Mouse (Mus musculus) layer of hippocampus, adult 9-10 months (tissue): Measurements from ENCODE around the gene Dnajc9.

ENCODE experiments used
- DNase-seq: peaks from one replicate; pipeline ENCODE4 v3.0.0; 2022; ENCODE audit warnings: low spot score

The Dnajc9 gene

DNA sequence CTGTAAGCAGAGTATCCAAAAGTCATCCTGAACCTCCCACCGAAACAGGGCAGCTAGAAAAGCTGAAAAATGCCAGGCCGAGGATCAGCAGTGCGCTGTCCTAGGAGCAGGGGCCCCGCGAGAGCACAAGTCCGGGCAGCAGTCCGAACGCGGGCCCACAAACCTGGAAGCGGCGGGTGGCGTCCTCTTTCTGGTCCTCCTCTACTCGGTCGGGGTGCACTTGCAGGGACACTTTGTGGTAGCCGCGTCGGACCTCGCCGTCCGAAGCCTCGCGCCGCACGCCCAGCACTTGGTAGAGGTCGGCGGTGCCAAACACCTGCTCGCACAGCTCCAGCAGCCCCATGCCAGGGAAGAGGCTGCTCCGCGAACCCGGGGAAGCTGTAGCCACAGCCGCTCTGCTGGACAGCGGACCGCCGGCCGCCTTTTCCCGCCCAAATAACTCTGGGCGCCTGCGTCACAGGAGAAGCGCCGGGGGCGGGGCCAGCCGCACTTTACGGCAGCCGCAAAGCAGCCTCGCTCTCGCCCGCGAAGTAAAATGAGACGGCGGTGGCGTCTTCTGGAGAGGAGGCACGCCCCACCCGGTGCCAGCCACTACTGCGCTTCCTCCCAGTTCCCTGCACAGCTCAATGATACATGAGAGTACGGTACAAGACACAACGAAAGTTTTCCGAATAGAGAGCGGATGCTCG is at the start of gene Dnajc9:
Dnajc9 (minus strand) TSS at position 470 of the 689 bp plus-strand sequence.
- peak; percentile 80 for DNase-seq

DNA sequence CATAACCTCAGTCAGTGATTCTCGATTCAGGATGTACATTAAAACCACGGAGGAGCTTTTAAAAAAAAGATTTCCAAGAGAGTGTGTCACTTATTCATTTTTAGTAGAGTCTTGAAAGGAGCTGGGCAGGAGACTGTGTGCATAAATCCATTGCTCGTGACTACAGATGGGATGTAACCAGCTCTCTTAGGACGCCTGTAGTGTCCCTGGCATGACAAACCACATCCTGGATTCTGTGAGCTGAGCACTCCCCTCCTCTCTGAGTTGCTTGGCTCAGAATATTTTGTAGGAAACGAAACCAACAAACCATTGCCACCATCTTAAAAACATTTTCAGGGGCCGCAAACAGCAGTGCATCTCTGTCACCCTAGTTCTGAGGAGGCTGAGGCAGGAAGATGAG is 48.3 kb upstream of the Dnajc9 start:
- DNase-seq: no peak

DNA sequence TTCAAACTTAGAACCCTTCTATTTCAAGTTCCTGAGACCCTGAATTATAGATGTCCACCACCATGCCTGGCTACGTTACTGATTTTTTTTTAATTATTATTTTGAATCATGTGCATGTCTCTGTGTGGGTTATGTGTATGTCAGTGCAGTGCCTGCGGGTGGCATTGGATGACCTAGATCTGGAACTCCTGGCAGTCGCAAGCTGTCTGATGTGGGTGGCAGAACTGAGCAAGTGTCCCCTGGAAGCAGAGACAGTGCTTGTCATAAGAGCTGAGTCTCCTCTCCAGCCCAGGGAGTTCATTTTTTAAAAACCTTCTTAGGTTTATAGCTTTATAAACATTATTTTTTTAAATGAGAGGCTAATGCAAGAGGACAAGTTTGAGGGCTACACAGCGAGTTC is 43.7 kb upstream of the Dnajc9 start:
- no peak for DNase-seq

DNA sequence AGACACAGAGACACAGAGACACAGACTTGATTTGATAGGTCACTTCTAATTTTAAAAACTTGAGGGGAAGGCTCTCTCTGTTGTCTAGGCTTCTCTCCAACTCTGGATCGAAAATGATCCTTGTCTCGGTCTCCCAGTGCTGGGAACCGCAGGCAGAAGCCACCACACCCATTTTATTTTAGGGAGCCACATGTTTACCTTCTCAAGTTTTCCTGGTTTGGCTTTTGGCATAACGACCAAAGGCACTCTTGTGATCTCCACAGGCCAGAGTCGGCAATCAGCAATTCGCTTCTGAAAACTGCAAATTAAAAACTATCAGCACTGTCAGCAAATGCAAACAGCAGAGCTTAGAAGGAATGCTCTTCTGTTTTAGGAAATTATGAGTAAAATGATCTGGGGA is 43.0 kb upstream of the Dnajc9 start:
- no peak for DNase-seq

GRCm38 (mm10) chr14:20429833-20430232 is 41.1 kb upstream of the Dnajc9 start:
- DNase-seq: no peak

DNA sequence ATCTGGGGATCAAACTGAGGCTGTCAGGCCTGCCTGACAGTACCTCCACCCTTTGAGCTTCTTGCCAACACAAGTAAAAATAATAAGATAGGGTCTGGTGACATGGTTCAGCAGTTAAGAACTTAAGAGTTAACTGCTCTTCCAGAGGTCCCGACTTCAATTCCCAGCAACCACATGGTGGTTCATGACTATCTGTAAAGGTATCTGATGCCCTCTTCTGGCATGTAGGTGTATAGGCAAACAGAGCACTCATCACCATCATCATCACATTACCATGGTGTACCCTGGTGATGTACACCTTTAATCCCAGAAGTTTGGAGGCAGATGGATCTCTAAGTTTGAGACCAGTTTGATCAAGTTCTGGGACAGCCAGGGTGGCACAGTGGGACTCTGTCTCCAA is 39.9 kb upstream of the Dnajc9 start:
- DNase-seq: no peak

GRCm38 (mm10) chr14:20423046-20423445 is 34.3 kb upstream of the Dnajc9 start:
- no peak for DNase-seq

GRCm38 (mm10) chr14:20422257-20422656 is 33.5 kb upstream of the Dnajc9 start:
- DNase-seq: no peak

- no peak for DNase-seq
These were observed 11.4 kb upstream of the Dnajc9 start for GRCm38 (mm10) chr14:20400071-20400470.

DNA sequence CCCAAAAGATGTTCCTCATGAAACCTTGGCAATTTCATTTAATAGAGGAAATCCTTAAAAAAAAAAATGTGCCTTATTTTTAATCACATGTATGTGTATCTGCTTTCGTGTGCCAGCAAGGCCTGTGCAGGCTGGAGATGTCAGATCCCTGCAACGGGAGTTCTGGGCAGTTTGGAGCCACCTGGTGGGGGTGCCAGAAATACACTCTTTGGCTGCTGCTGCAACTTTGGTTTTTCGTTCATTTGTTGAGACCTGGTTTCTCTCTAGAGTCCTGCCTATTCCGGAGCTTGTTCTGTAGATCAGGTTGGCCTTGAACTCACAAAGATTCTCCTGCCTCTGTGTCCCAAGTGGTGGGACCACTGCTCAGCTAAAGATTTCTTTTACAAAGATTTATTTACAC is 10.2 kb upstream of the Dnajc9 start:
- DNase-seq: no peak

DNA sequence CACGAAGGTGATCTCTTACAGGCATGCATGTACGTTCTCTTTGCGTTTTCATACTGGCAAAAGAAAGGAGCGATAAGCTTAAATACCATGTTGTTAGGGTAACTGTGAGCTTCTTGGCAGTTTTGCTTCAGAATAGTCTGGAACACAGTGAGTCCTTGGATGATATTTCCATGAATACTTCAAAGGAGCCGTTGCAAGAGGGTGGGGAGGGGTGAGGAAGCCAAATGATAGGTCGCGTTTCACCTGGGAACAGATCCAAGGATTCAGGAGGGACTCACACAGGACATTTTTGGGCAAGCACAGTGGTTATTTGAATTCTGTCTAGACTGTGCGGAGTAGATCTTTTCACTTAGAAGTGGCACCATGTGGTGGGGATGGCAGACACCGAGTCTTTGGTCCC is 8.5 kb upstream of the Dnajc9 start:
- DNase-seq: no peak

DNA sequence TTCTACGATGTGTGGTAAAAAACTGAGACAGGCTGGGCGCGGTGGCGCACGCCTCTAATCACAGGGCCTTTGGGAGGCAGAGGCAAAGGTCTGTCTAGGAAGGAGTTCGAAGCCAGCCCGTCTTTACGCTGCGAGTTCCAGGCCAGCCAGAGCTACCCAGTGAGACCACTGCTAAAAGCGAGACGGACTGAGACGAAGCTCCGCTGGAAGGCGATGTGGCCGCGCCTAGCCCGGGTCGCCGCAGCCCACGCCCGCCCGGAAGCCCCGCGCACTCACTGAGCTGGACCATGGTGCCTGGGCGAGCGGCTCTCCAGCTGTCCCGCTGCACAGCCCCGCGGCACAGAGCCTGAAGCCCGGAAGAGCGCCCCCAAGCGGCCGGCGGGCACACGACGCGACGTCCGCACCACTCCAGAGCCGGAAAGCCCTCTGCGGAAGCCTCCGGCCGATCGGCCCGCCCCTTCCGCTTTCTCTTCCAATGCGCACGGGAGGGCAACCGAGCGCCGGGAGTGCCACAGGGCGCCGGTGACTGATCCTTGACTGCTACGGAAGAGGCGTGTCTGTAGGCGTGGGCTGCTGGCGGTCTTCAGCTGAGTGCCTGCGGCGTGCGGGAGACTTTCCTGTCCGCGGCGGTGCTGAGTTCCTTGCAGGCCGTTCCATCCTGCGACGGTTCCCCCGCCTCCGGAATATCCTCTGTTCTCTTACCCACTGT is 4.6 kb upstream of the Dnajc9 start, which contains the start of gene Mrps16:
Mrps16 (minus strand) TSS at position 430 of the 709 bp plus-strand sequence.
- DNase-seq: peak; percentile 80

- no peak for DNase-seq
These were observed 3.6 kb upstream of the Dnajc9 start for GRCm38 (mm10) chr14:20392326-20392725.

- no peak for DNase-seq
These were observed 853 bp upstream of the Dnajc9 start for GRCm38 (mm10) chr14:20389446-20390079.

DNA sequence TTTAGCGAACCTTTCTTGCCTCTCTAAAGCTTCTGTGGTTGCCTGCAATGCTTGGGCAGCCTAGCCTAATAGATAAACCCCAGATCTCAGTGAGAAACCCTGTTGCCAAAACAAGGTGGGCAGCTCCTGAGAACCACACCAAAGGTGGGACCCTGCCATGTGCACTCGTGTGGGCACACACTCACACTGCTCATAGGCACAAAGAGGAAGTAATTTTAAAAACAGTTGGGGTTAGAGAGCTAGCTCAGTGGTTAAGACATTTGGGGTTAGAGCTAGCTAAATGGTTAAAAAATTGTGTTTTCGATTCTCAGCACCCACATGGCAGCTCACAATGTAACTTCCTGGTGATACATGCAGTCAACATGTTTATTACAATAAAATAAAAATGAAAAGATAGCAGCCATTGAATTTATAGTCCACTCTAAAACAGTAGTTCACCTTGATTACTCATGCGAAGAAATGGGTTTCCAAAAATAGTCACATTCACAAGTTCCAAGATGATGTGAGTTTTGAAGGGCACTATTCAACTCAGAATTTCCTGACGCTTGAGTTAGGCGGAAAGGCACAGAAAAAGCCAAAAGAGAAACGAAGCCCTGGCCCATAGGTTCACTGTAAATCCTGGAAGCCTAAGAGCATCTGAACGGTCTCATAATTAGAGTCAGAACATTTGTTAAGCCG is 8.8 kb downstream of the Dnajc9 start:
- DNase-seq: no peak

- DNase-seq: no peak
These were observed 9.5 kb downstream of the Dnajc9 start for GRCm38 (mm10) chr14:20379087-20379640.

DNA sequence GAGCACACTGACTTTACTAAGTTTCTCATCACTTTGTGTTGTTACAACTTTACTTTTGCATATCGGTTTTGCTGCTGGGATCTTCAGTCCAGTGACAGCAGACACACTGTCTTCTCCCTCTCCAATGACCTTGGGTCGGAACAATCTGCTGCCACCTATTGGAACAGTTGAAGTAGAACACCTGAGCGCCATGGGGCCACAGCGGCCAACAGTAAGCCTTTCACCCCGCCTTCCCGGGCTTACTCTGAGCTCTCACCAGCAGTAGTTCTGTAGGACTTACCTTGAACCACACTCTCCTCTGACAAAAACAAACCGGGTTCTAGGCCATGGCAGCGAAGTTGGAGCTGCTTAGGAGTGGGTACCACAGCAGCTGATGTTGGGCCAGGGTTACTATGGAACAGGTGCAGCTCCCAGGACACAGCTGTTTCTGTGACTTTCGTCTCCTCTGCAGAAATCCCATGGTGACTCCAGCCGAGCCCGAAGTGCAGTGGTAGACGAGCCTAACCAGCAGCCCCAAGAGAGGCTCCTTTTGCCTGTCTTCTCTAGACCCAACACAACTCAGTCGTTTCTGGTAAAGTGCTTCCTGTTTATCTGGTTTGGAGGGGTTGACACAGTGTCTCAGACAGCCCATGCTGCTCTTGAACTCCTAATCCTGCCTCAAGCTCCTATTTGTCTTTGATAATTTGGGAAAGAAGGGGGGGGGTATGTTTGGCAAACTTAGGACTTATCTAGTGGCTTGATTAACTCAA is 10.2 kb downstream of the Dnajc9 start:
- no peak for DNase-seq

DNA sequence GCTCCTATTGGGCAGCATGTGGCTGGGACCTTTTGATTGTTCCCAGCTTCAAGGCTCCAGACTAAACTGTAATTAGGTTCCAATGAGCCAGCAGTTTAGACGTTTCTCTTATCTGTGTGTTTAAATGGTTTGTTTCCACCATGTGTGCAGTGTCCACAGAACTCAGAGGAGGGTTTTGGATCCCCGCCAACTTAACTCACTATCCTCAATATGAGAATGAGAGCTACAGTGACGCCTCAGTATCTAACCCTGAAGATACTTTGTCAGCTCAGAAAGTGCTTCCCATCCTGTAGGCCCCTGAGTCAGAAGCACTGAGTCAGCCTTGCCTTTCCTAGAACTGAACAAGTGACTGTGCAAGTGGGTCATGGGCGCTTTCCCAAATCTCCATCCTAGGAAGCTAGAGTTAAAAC is 11.6 kb downstream of the Dnajc9 start:
- no peak for DNase-seq

- no peak for DNase-seq
These were observed 16.9 kb downstream of the Dnajc9 start for GRCm38 (mm10) chr14:20371854-20372253.

GRCm38 (mm10) chr14:20370798-20371197 is 17.9 kb downstream of the Dnajc9 start:
- no peak for DNase-seq

- no peak for DNase-seq
These were observed 20.4 kb downstream of the Dnajc9 start for GRCm38 (mm10) chr14:20368271-20368670.

DNA sequence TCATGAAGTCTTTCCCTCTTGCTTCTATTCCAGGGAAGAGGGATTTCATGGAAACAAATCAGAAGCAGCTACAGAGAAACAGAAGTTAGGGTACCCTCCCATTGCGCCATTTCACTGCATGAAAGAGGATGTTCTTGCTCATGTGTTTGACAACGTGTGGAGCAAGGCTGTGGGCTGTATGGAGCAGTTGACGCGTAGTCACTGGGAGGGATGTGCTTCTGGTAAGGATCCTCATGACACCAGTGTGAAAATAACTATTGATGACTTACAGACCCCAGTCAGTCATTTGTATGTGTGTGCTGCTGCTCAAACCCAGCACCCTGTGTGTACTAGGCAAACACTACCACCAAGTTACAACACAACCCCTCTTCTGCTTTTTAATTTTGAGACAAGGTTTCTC is 25.5 kb downstream of the Dnajc9 start:
- no peak for DNase-seq
